Mouse (Mus musculus): ENCODE data around the gene Fkbp8.

Gene Fkbp8

GRCm38 (mm10) chr8:70529741-70530161 is 2.2 kb downstream of the Fkbp8 start:
- no peak for DNase-seq

GRCm38 (mm10) chr8:70530314-70530713 is 2.8 kb downstream of the Fkbp8 start:
- DNase-seq, result no peak

GRCm38 (mm10) chr8:70534281-70534680 is 6.8 kb downstream of the Fkbp8 start:
- DNase-seq, result peak; percentile 59

GRCm38 (mm10) chr8:70535221-70535620 is 7.7 kb downstream of the Fkbp8 start:
- no peak for DNase-seq

GRCm38 (mm10) chr8:70535701-70536100 is 8.2 kb downstream of the Fkbp8 start:
- no peak for DNase-seq

GRCm38 (mm10) chr8:70538024-70538579 is 10.6 kb downstream of the Fkbp8 start:
- DNase-seq, result no peak

- DNase-seq, result peak; percentile 99
Measured at GRCm38 (mm10) chr8:70538633-70539076, 11.1 kb downstream of the Fkbp8 start.

GRCm38 (mm10) chr8:70539077-70539813 is 11.7 kb downstream of the Fkbp8 start, which contains the start of gene Ell:
Gene Ell, plus strand, starts transcription at chr8:70539457.
- peak; percentile 99 for DNase-seq

- DNase-seq, result no peak
Measured at GRCm38 (mm10) chr8:70540013-70540506, 12.5 kb downstream of the Fkbp8 start.

GRCm38 (mm10) chr8:70540507-70541071 is 13.1 kb downstream of the Fkbp8 start:
- no peak for DNase-seq

GRCm38 (mm10) chr8:70541081-70541480 is 13.6 kb downstream of the Fkbp8 start:
- DNase-seq, result no peak

- DNase-seq, result no peak
Measured at GRCm38 (mm10) chr8:70544200-70544687, 16.7 kb downstream of the Fkbp8 start.

GRCm38 (mm10) chr8:70546412-70546811 is 18.9 kb downstream of the Fkbp8 start:
- DNase-seq, result no peak

- DNase-seq, result no peak
Measured at GRCm38 (mm10) chr8:70547762-70548161, 20.2 kb downstream of the Fkbp8 start.

- no peak for DNase-seq
Measured at GRCm38 (mm10) chr8:70549412-70550184, 22.1 kb downstream of the Fkbp8 start.

GRCm38 (mm10) chr8:70551558-70552161 is 24.1 kb downstream of the Fkbp8 start:
- DNase-seq, result no peak

- no peak for DNase-seq
Measured at GRCm38 (mm10) chr8:70552836-70553235, 25.3 kb downstream of the Fkbp8 start.

GRCm38 (mm10) chr8:70553740-70554139 is 26.2 kb downstream of the Fkbp8 start:
- DNase-seq, result no peak

GRCm38 (mm10) chr8:70555079-70555747 is 27.7 kb downstream of the Fkbp8 start:
- no peak for DNase-seq

- DNase-seq, result no peak
Measured at GRCm38 (mm10) chr8:70558334-70558733, 30.8 kb downstream of the Fkbp8 start.

- DNase-seq, result no peak
Measured at GRCm38 (mm10) chr8:70558983-70559382, 31.5 kb downstream of the Fkbp8 start.

- DNase-seq, result peak; percentile 45
Measured at GRCm38 (mm10) chr8:70560096-70560495, 32.6 kb downstream of the Fkbp8 start.

All from right cerebral cortex, adult 18-20 months (tissue).